Mouse (Mus musculus) 416B (cell line): ENCODE measurements around the gene Ap3s2.
A peak's percentile ranks its signal among the peaks of the same experiment; 100 is the strongest.

ENCODE experiments used
- DNase-seq: peaks from one replicate; pipeline ENCODE4 v3.0.0; 2011; ENCODE audit warnings: low read depth

Gene Ap3s2

GRCm38 (mm10) chr7:79888603-79889002, 31.8 kb downstream of the Ap3s2 start:
- no peak for DNase-seq

GRCm38 (mm10) chr7:79883613-79884334, 36.7 kb downstream of the Ap3s2 start:
- no peak for DNase-seq

GRCm38 (mm10) chr7:79881901-79882300, 38.5 kb downstream of the Ap3s2 start:
- DNase-seq: no peak

GRCm38 (mm10) chr7:79880998-79881397, 39.5 kb downstream of the Ap3s2 start:
- peak; percentile 8 for DNase-seq

GRCm38 (mm10) chr7:79880033-79880432, 40.4 kb downstream of the Ap3s2 start:
- no peak for DNase-seq

GRCm38 (mm10) chr7:79878455-79879025, 41.9 kb downstream of the Ap3s2 start:
- DNase-seq: no peak

- no peak for DNase-seq
Measured at GRCm38 (mm10) chr7:79873407-79873806, 47.0 kb downstream of the Ap3s2 start.

GRCm38 (mm10) chr7:79871797-79872345, 48.6 kb downstream of the Ap3s2 start:
- no peak for DNase-seq

GRCm38 (mm10) chr7:79869072-79869719, 51.3 kb downstream of the Ap3s2 start:
- DNase-seq: no peak

- no peak for DNase-seq
Measured at GRCm38 (mm10) chr7:79868475-79868874, 52.0 kb downstream of the Ap3s2 start.

GRCm38 (mm10) chr7:79867861-79868260, 52.6 kb downstream of the Ap3s2 start:
- no peak for DNase-seq

- DNase-seq: no peak
Measured at GRCm38 (mm10) chr7:79866294-79867000, 54.0 kb downstream of the Ap3s2 start.

- DNase-seq: no peak
Measured at GRCm38 (mm10) chr7:79861794-79862193, 58.7 kb downstream of the Ap3s2 start.

GRCm38 (mm10) chr7:79860811-79861210, 59.6 kb downstream of the Ap3s2 start, which contains the start of gene Anpep:
Gene Anpep, minus strand, starts transcription at chr7:79861059.
- no peak for DNase-seq

GRCm38 (mm10) chr7:79858956-79859630, 61.4 kb downstream of the Ap3s2 start:
- peak; percentile 80 for DNase-seq

GRCm38 (mm10) chr7:79858202-79858934, 62.1 kb downstream of the Ap3s2 start:
- DNase-seq: peak; percentile 19

- DNase-seq: no peak
Measured at GRCm38 (mm10) chr7:79856305-79856704, 64.1 kb downstream of the Ap3s2 start.

GRCm38 (mm10) chr7:79847456-79848451, 72.7 kb downstream of the Ap3s2 start:
- DNase-seq: no peak

- DNase-seq: no peak
Measured at GRCm38 (mm10) chr7:79846342-79846741, 74.1 kb downstream of the Ap3s2 start.
